Mouse (Mus musculus): ENCODE measurements around the gene Mettl27. TPM values are rescaled to one million over a fixed set of nuclear protein-coding genes. Genes with fewer than 3 reads are reported as not detected.
A peak's percentile ranks its signal among the peaks of the same experiment; 100 is the strongest.
"Not testable (repeated sequence)": the region's sequence is repeated elsewhere in the genome, so short reads cannot be mapped to it uniquely, and the experiment has no call there.

Gene Mettl27
- polyA plus RNA-seq, 1 experiment from 2014 or later = 17.3 TPM

GRCm38 (mm10) chr5:134964655-134965054, 32.5 kb downstream of the Mettl27 start:
- ATAC-seq; H3K27me3 ChIP-seq (ENCODE audit: insufficient read depth, low read length); H3K27ac ChIP-seq (ENCODE audit: low read depth); H3K4me1 ChIP-seq (ENCODE audit: insufficient read depth); H3K9ac ChIP-seq (replicated peaks); H3K9me3 ChIP-seq (ENCODE audit: low read length); H3K36me3 ChIP-seq (replicated peaks; ENCODE audit: insufficient read depth, low read length); DNase-seq; H3K4me3 ChIP-seq (ENCODE audit: low read depth, low read length); H3K4me2 ChIP-seq (ENCODE audit: low read depth, low read length): not testable (repeated sequence)
- peak; percentile 30 for TF ChIP-seq CTCF (IDR thresholded peaks at IDR 0.05; ENCODE audit: low read depth)

GRCm38 (mm10) chr5:134965473-134965851, 33.3 kb downstream of the Mettl27 start:
- H3K4me2 ChIP-seq (ENCODE audit: low read depth, low read length) = peak overlapping the region; percentile 82
- TF ChIP-seq CTCF (IDR thresholded peaks at IDR 0.05; ENCODE audit: low read depth) (peak; percentile 93), EP300 (IDR thresholded peaks at IDR 0.05; ENCODE audit: low read depth) (no peak)
- 7% methylated on average over 10 of the region's 10 CpGs for WGBS (ENCODE audit: insufficient replicate concordance)
- ATAC-seq (peak; percentile 64), DNase-seq (peak; percentile 81)
- H3K9ac ChIP-seq (replicated peaks) = no peak overlapping the region; the same call in 1 of the 2 replicates
- no peaks in the 10 kb centered on the region for H3K36me3 ChIP-seq (replicated peaks; ENCODE audit: insufficient read depth, low read length)
- no peaks in the 10 kb centered on the region for H3K9me3 ChIP-seq (ENCODE audit: low read length)
- no peaks in the 10 kb centered on the region for H3K27me3 ChIP-seq (ENCODE audit: insufficient read depth, low read length)
- H3K4me3 ChIP-seq (ENCODE audit: low read depth, low read length) = peak overlapping the region; percentile 44
- peak overlapping the region; percentile 1; the same call in 1 of the 2 replicates for H3K27ac ChIP-seq (ENCODE audit: low read depth)
- peaks cover 6% of the 10 kb centered on the region for H3K4me1 ChIP-seq (ENCODE audit: insufficient read depth)

GRCm38 (mm10) chr5:134965852-134966821, 34.0 kb downstream of the Mettl27 start:
- Histone ChIP-seq H3K27me3 (ENCODE audit: insufficient read depth, low read length) (no peaks in the 10 kb centered on the region), H3K4me1 (ENCODE audit: insufficient read depth) (peaks cover 6% of the 10 kb centered on the region), H3K4me3 (ENCODE audit: low read depth, low read length) (peak overlapping the region; percentile 44), H3K9ac (replicated peaks) (peak overlapping the region; percentile 55), H3K27ac (ENCODE audit: low read depth) (peak overlapping the region; percentile 1; the same call in 1 of the 2 replicates), H3K36me3 (replicated peaks; ENCODE audit: insufficient read depth, low read length) (no peaks in the 10 kb centered on the region), H3K4me2 (ENCODE audit: low read depth, low read length) (peak overlapping the region; percentile 82), H3K9me3 (ENCODE audit: low read length) (no peaks in the 10 kb centered on the region)
- 8% methylated on average over 28 of the region's 33 CpGs for WGBS (ENCODE audit: insufficient replicate concordance)
- ATAC-seq (peak; percentile 85), DNase-seq (peak; percentile 74)
- no peak; the same call in 1 of the 2 replicates for TF ChIP-seq EP300 (IDR thresholded peaks at IDR 0.05; ENCODE audit: low read depth)
- peak; percentile 54 for TF ChIP-seq CTCF (IDR thresholded peaks at IDR 0.05; ENCODE audit: low read depth)

GRCm38 (mm10) chr5:134967164-134967944, 35.2 kb downstream of the Mettl27 start:
- ATAC-seq = no peak

GRCm38 (mm10) chr5:134970671-134971070, 38.5 kb downstream of the Mettl27 start:
- H3K27me3 ChIP-seq (ENCODE audit: insufficient read depth, low read length) = no peaks in the 10 kb centered on the region
- H3K4me3 ChIP-seq (ENCODE audit: low read depth, low read length) = no peak overlapping the region
- DNase-seq (no peak), ATAC-seq (no peak)
- H3K4me1 ChIP-seq (ENCODE audit: insufficient read depth) = peaks cover 23% of the 10 kb centered on the region
- no peak overlapping the region for H3K27ac ChIP-seq (ENCODE audit: low read depth)
- no peak overlapping the region for H3K9ac ChIP-seq (replicated peaks)
- no peak overlapping the region for H3K4me2 ChIP-seq (ENCODE audit: low read depth, low read length)
- H3K36me3 ChIP-seq (replicated peaks; ENCODE audit: insufficient read depth, low read length) = no peaks in the 10 kb centered on the region
- WGBS (ENCODE audit: insufficient replicate concordance) = 63% methylated on average over 8 of the region's 8 CpGs
- TF ChIP-seq CTCF (IDR thresholded peaks at IDR 0.05; ENCODE audit: low read depth) (no peak), EP300 (IDR thresholded peaks at IDR 0.05; ENCODE audit: low read depth) (no peak)
- no peaks in the 10 kb centered on the region for H3K9me3 ChIP-seq (ENCODE audit: low read length)

More at GRCm38 (mm10) chr5:134967164-134967944, 35.2 kb downstream of the Mettl27 start:
- Histone ChIP-seq H3K4me2 (ENCODE audit: low read depth, low read length) (no peak overlapping the region), H3K36me3 (replicated peaks; ENCODE audit: insufficient read depth, low read length) (no peaks in the 10 kb centered on the region), H3K27me3 (ENCODE audit: insufficient read depth, low read length) (no peaks in the 10 kb centered on the region), H3K9me3 (ENCODE audit: low read length) (no peaks in the 10 kb centered on the region), H3K27ac (ENCODE audit: low read depth) (no peak overlapping the region), H3K4me3 (ENCODE audit: low read depth, low read length) (no peak overlapping the region), H3K4me1 (ENCODE audit: insufficient read depth) (peaks cover 6% of the 10 kb centered on the region), H3K9ac (replicated peaks) (no peak overlapping the region)
- DNase-seq = no peak
- 71% methylated on average over 20 of the region's 20 CpGs for WGBS (ENCODE audit: insufficient replicate concordance)
- TF ChIP-seq EP300 (IDR thresholded peaks at IDR 0.05; ENCODE audit: low read depth) = no peak
- no peak for TF ChIP-seq CTCF (IDR thresholded peaks at IDR 0.05; ENCODE audit: low read depth)

GRCm38 (mm10) chr5:134973081-134973480, 40.9 kb downstream of the Mettl27 start:
- no peak overlapping the region for H3K27ac ChIP-seq (ENCODE audit: low read depth)
- H3K4me1 ChIP-seq (ENCODE audit: insufficient read depth) = peaks cover 25% of the 10 kb centered on the region
- H3K9ac ChIP-seq (replicated peaks) = no peak overlapping the region
- ATAC-seq (no peak), DNase-seq (no peak)
- H3K9me3 ChIP-seq (ENCODE audit: low read length) = no peaks in the 10 kb centered on the region
- H3K4me2 ChIP-seq (ENCODE audit: low read depth, low read length) = no peak overlapping the region
- H3K27me3 ChIP-seq (ENCODE audit: insufficient read depth, low read length) = no peaks in the 10 kb centered on the region
- no peak for TF ChIP-seq EP300 (IDR thresholded peaks at IDR 0.05; ENCODE audit: low read depth)
- TF ChIP-seq CTCF (IDR thresholded peaks at IDR 0.05; ENCODE audit: low read depth) = no peak
- no peak overlapping the region for H3K4me3 ChIP-seq (ENCODE audit: low read depth, low read length)
- no peaks in the 10 kb centered on the region for H3K36me3 ChIP-seq (replicated peaks; ENCODE audit: insufficient read depth, low read length)
